In the genomic region with DNA sequence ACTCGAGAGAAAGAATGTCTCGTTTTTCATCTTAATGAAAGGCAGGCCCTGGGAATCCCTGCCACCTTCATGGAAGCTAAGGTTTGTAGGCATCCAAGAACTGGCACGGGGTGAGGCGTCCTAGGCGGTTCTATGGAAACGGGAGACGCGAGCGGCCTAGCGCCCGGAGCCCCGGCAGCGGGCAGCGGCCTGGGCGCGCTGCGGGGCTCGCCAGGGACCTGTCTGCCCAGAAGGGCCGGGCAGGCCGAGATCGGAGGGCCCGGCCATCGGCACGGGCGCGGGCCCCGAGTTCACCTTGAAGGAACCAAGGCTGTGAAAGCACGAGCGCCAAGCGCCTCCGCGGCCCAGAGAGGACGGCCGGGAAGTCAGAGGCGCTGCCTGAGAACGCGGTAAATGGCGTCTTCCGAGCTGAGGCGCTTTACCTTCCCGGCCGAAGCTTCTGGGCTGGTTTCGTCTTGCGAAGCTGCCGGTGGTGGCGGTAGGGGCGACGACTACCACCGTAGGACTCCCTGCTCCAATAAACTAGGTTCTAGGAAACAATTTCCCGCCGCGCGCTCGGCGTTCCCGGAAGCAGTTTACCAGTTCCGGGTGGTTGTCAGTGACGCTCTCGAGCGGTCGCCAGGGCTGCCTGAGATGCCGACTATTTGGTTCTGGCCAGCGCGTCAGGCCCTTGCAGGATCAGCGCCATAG, we compare ENCODE assay signal across 7 mouse cellular contexts. TPM values are rescaled to one million over a fixed set of nuclear protein-coding genes. Genes with fewer than 3 reads are reported as not detected.
DNase-seq lines count a peak whose midpoint lies in the region; ATAC-seq lines count a peak whose summit lies in the region.

A gene (minus strand): TSS at position 543 of the 690 bp plus-strand sequence.
A gene (plus strand): TSS at position 610 of the 690 bp plus-strand sequence.

- H3K4me3 ChIP-seq in intestine, embryonic 15.5 days (replicated peaks), result peak within 1 kb of the TSS; percentile 94
- H3K4me3 ChIP-seq in midbrain, embryonic 10.5 days, result peak within 1 kb of the TSS; percentile 91

- H3K27me3 ChIP-seq in intestine, embryonic 15.5 days (replicated peaks), result no peaks in the 10 kb centered on the region
- no peaks in the 10 kb centered on the region for H3K27me3 ChIP-seq in midbrain, embryonic 10.5 days (ENCODE audit: low read depth, poor library complexity, severe bottlenecking)

- WGBS in intestine, embryonic 15.5 days, result under 1% methylated on average over 65 of the region's 65 CpGs
- WGBS in midbrain, embryonic 10.5 days, result under 1% methylated on average over 65 of the region's 65 CpGs

- DNase-seq in adrenal gland, adult 18-20 months (ENCODE audit: low spot score in 2 of 2), result peak; percentile 80 to 84
- DNase-seq in embryo, embryonic 11 days, result peak; percentile 95
- DNase-seq in gastrocnemius, postnatal 36 days, result peak; percentile 80
- peak; percentile 93 to 94 for DNase-seq in left cerebral cortex, postnatal 25 days (ENCODE audit: low spot score in 2 of 2)
- peak; percentile 90 for DNase-seq in midbrain, embryonic 10.5 days (ENCODE audit: low spot score)
- peak; percentile 89 for DNase-seq in right cerebral cortex, postnatal 4 days

- no peaks in the 10 kb centered on the region for H3K4me1 ChIP-seq in intestine, embryonic 15.5 days (replicated peaks)
- H3K4me1 ChIP-seq in midbrain, embryonic 10.5 days, result peaks cover 19% of the 10 kb centered on the region

- H3K9me3 ChIP-seq in intestine, embryonic 15.5 days, result no peaks in the 10 kb centered on the region
- H3K9me3 ChIP-seq in midbrain, embryonic 10.5 days (replicated peaks), result no peaks in the 10 kb centered on the region

- intact Hi-C loops in gastrocnemius, postnatal 36 days (cut with DNase I), result no loop called here
- intact Hi-C loops in left cerebral cortex, postnatal 25 days (cut with DNase I), result no loop called here

- H3K9ac ChIP-seq in intestine, embryonic 15.5 days, result peak within 1 kb of the TSS; percentile 91

- H3K4me2 ChIP-seq in intestine, embryonic 15.5 days (replicated peaks), result peak within 1 kb of the TSS; percentile 53

- ATAC-seq in intestine, embryonic 15.5 days, result peak; percentile 99

- H3K36me3 ChIP-seq in intestine, embryonic 15.5 days, result no peaks in the 10 kb centered on the region
- peaks cover 3% of the 10 kb centered on the region; the same call in 1 of the 2 replicates for H3K36me3 ChIP-seq in midbrain, embryonic 10.5 days

- H3K27ac ChIP-seq in intestine, embryonic 15.5 days, result peak within 1 kb of the TSS; percentile 93
- peak within 1 kb of the TSS; percentile 96 for H3K27ac ChIP-seq in midbrain, embryonic 10.5 days (replicated peaks)

RNA-seq across cellular contexts. Expression of the first gene that starts in this region (rescaled TPM):
- total RNA-seq in adrenal gland, adult 18-20 months (2021), result 1 to 10 TPM; 6.6 to 7.8 TPM
- total RNA-seq in gastrocnemius, postnatal 36 days (2021), result 1 to 10 TPM; 4.0 to 6.6 TPM
- 27.4 and 36.6 TPM in 2 replicates for polyA plus RNA-seq in intestine, embryonic 15.5 days (2015; fragmentation: Nextera tagmentation; extraction: Ambion mirVana)
- 10 to 100 TPM; 19.3 to 24.7 TPM for total RNA-seq in left cerebral cortex, postnatal 25 days (2021)
- 40.2 and 44.6 TPM in 2 replicates for polyA plus RNA-seq in midbrain, embryonic 10.5 days (2016; fragmentation: Nextera tagmentation; extraction: Ambion mirVana)

RNA-seq across cellular contexts. Expression of the second gene that starts in this region (rescaled TPM):
- 1 to 10 TPM; 8.8 to 8.9 TPM for total RNA-seq in adrenal gland, adult 18-20 months (2021)
- total RNA-seq in gastrocnemius, postnatal 36 days (2021), result 1 to 10 TPM; 3.6 to 4.5 TPM
- 5.6 and 6.0 TPM in 2 replicates for polyA plus RNA-seq in intestine, embryonic 15.5 days (2015; fragmentation: Nextera tagmentation; extraction: Ambion mirVana)
- 10 to 100 TPM; 25.4 to 25.5 TPM for total RNA-seq in left cerebral cortex, postnatal 25 days (2021)
- 8.3 and 9.8 TPM in 2 replicates for polyA plus RNA-seq in midbrain, embryonic 10.5 days (2016; fragmentation: Nextera tagmentation; extraction: Ambion mirVana)

Comparison
In these comparisons a context has a peak if more than half of its experiments do, and no peak if none do; other contexts are left out.
1. Peak in every context shown above with its lines: DNase-seq, ATAC-seq, H3K4me3 ChIP-seq and H3K27ac ChIP-seq.